Mouse (Mus musculus): ENCODE data around the gene Aoc2.

Aoc2 gene

DNA sequence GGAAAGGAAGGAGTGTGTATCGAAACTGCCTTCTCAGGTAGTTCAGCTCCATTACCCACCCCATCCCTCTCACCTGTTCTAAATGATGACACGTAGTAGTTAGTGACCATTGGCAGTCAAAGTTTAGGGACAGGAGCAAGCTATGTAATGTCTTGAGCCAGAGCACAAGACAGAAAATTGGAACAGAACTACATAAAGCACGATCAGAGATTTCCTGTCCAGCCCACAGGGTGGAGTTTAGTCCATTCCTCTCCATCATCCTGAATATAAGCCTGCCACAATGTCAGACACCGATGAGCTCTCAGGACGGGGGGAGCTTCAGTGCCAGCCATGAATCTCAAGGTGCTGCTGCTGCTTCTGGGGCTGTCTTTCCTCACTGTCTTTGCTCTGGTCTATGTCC lies at the start of gene Aoc2:
Gene Aoc2 (plus strand): TSS at position 301 of the 400 bp plus-strand sequence.
- DNase-seq = no peak

- no peak for DNase-seq
These were observed 49.6 kb upstream of the Aoc2 start for GRCm38 (mm10) chr11:101275309-101275708.

- peak; percentile 34 to 50 for DNase-seq
These were observed 48.4 kb upstream of the Aoc2 start for GRCm38 (mm10) chr11:101276319-101277070.

- DNase-seq = peak; percentile 56 to 72
These were observed 47.3 kb upstream of the Aoc2 start for GRCm38 (mm10) chr11:101277381-101278222.

GRCm38 (mm10) chr11:101278223-101279192 lies 46.4 kb upstream of the Aoc2 start, which contains the start of the genes Cntd1 and Coa3:
Gene Cntd1, plus strand, starts transcription at chr11:101279012.
Gene Coa3, minus strand, starts transcription at chr11:101279114.
- peak; percentile 87 to 91 for DNase-seq

DNA sequence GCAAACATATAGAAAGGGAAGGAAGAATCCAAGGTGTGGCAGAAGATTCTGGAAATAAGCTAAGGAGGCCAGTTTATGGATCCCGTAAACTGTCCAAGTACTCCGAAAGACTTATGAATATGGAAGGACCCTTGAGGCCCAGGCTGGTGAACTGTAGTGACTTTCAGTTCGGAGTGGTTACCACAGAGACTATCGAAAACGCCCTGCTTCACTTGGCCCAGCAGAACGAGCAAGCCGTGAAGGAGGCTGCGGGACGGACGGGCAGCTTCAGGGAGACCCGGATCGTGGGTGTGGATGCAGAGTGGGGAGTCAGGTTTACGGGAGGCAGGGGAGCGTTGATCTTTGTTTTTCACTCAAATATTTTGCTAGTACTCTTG lies 45.7 kb upstream of the Aoc2 start:
- DNase-seq = peak in 1 of 2 experiments; percentile 20

DNA sequence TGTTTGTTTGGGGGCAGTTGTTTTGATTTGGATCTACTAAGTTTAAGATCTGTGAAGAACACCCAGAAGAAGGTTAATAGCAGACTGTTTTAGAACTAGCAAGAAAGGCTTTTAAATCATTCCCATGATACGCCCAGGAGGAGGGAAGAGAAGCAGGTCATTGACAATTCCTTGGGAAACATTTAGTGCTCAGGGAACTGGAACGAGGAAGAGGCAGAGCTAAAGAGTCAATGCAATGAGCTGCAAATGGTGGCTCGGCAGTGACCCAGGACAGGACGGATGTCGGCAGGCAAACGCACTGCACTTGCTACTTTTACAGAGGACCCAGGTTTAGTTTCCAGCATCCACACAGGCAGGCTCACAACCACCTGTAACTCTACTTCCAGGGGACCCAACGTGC lies 44.0 kb upstream of the Aoc2 start:
- DNase-seq = peak in 1 of 2 experiments; percentile 12

DNA sequence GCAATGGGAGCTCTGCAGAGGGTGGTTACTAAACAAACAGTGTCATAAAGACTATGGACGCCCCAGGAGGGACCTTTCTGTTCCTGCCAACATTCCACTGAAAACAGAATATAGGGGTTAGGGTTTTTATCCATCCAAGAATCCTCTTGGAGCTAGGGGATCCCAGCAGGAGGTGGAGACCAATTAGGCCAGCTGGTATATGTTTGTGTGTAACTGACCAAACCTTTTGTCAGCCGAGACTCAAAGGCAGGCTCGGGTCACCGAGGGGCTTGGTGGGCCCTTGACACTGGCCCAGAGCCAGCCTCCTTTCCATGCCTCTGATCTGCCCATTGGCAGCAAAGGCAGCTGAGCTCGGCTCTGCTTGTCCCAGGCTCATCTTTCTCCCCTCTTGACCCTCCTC lies 42.0 kb upstream of the Aoc2 start:
- no peak for DNase-seq

DNA sequence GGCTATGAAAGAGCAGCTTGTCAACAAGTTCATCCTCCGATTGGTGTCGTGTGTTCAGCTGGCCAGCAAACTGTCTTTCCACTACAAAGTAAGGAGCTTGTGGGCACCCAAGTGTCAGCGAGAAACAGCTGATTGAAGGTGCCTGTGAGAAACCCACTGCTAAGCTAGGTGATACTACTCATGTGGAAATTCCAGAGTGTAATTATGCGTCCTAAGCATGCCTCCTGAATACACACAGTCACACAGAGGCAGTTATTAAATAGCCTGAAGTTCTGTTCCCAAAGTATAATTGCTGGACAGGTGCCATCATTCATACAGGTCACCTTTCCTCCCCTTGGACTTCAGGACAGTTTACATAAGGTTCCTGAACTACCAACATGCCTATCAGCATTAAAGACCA lies 41.1 kb upstream of the Aoc2 start:
- peak in 1 of 2 experiments; percentile 10 for DNase-seq

DNA sequence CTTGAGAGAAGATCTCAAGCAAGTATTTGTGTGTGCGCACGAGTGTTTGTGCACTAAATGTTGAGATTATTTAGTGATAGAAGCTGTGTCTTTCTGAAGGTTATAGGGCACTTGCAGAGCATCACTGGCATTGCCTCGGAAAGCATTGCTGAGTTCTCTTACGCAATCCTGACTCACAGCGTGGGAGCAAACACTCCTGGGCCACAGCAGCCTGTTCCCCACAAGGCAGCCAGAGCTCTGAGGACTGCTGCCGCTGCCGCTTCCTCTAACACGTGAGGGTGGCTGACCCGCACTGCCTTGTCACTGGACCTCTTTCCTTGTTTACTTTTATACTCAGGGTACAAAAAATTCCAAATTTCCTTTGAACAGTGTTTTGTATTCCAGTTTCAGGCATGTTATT lies 37.6 kb upstream of the Aoc2 start:
- no peak for DNase-seq

DNA sequence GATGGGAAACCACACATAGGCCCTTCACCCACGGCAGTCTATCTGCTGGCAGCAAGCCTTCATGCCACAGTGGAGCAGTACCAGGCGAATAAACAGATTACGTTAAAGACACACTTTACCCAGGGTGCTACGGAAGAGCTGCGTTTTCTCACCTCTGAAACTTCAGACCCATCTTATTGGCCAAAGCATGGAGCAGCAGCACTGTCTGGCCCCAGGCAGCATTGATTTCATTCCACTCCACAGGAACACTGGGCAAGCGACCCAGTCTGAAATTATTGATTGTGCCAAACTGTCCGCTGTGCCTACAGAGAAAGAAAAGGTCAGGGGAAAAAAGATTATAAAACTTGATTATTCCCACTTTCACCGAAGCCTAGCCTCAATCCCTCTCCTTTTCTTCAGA lies 33.6 kb upstream of the Aoc2 start:
- DNase-seq = no peak

GRCm38 (mm10) chr11:101295191-101295590 lies 29.7 kb upstream of the Aoc2 start:
- no peak for DNase-seq

GRCm38 (mm10) chr11:101300881-101301280 lies 24.0 kb upstream of the Aoc2 start:
- peak in 1 of 2 experiments; percentile 25 for DNase-seq

DNA sequence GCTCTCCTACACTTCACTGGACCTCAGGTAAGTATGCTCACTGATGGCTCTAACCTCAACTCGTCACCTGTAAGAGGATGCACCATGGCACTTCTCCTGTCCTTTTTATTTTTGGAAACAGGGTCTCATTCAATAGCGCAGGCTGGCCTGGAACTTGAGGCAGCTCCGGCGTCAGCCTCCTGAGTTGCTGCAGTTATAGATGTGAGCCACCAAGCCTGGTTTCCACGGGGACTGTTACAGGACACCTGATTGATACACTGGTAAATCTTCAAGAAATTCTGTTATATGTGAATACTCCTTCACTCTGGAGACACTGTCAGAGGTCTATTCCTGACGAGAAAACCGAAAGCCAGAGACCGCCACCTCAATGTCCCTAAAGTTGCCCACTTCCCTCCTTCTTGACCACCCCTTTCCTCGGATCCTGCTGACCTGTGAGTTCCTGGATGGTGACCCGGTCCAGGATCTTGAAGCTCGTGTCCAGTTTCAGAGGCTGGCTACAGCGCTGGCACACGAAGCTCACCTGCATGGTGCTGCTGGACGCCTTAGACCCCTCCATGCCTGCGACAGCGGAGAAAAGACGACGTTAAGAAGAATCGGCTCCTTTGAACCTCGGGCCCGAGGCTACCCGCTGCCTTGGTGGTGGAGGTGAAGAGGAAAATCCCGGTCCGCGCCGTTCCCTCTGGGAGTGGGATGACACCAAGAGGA lies 23.4 kb upstream of the Aoc2 start:
- DNase-seq = peak in 1 of 2 experiments; percentile 26

GRCm38 (mm10) chr11:101302004-101302798 lies 22.7 kb upstream of the Aoc2 start, which contains the start of gene Becn1:
Gene Becn1, minus strand, starts transcription at chr11:101302286.
- peak; percentile 99 to 100 for DNase-seq

GRCm38 (mm10) chr11:101307744-101308143 lies 17.1 kb upstream of the Aoc2 start:
- DNase-seq = no peak

DNA sequence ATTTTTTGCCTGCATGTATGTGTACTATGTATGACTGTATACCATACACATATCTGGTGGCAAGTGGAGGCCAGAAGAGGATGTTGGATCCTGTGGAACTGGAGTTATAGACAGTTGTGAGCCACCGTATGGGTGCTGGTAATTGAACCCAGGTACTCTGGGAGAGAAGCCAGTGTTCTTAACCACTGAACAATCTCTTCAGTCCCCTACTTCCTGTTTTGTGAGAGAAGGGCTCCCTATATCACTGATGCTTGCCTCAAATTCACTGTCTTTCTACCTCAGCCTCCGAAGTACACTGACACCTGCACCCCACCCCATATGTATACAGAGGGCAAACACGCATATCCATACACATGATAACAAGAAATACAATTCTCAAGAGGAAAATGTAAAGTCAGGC lies 13.8 kb upstream of the Aoc2 start:
- DNase-seq = no peak

DNA sequence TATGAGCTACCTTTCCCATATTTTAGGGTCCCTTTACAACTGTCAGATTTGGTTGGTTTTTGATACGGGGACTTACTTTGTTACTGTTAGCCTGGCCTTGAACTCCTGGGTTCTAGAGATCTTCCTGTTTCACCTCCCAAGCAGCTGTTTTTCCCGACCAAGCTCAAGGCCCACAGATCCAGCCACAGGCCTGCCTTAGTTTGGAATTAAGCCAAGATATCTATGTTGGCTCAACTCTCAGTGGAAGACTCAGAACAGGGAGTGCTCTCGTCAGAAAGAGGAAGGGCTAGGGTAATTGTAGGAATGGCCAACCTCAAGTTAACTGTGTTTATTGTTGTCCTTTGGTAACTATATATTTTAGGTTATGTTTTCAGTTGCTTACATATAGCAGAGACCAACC lies 12.7 kb upstream of the Aoc2 start:
- no peak for DNase-seq

GRCm38 (mm10) chr11:101314567-101314966 lies 10.3 kb upstream of the Aoc2 start:
- DNase-seq = no peak

DNA sequence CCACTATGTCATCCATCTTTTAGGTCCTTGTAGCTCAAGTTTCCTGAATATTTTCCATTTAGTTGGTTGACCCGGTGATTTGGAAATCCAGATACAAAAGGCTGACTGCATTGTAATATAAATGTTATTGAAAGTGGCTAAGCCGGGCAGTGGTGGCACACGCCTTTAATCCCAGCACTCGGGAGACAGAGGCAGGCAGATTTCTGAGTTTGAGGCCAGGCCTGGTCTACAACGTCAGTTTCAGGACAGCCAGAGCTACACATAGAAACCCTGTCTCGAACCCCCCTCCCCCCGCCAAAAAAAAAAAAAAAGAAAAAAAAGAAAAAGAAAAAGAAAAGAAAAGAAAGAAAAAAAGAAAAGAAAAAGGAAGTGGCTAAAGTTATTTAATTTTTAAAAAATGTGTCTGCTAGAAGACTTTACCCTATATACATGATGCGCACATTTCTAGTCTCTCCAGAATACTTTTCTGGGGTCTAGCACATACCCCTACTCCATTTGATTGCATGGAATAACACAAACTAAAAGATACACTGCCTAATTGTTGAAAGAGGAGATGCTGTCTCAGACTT lies 9.7 kb upstream of the Aoc2 start:
- no peak for DNase-seq

Data from kidney, postnatal 4 days (tissue).